ENCODE assay signal across 28 mouse cellular contexts in the genomic region with DNA sequence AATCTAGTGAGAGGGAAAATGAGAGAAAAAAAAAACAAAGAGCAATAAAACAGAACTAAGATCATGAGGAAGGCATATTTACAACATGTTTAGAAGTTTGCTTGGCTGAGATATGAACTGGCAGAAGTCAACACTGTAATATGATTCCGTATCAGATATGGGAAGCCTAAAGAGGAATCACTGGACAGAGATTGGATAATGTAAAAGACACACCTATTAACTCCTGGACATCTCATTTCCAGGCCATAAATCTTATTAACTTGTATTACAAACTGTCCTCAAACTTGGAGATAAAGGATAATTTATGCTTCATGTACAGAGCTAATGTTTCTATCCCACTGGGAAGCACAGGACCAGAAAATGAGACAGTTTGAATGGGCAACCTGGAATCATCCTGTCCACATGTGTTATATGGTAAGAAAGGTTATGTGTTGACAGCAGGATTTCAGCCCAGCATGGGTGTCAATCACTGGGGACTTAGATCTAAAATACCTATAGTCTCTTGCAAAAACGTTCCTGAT.
DNase-seq lines count a peak whose midpoint lies in the region; ATAC-seq and TF ChIP-seq lines count a peak whose summit lies in the region.
"Had no signal": no experiment of that assay in that cellular context is flagged by ENCODE, and none has a peak within 500 bp of the region (broad histone marks: within the 10 kb centered on the region; RNA-seq: fewer than 3 reads in every experiment).

No protein-coding gene starts in this region.

- TF ChIP-seq CTCF in hindbrain, postnatal 0 days (IDR thresholded peaks at IDR 0.05; ENCODE audit: low read depth), result no peak
- no peak for TF ChIP-seq CTCF in lung, embryonic 14.5 days (IDR thresholded peaks at IDR 0.05; ENCODE audit: low read depth)

- H3K4me2 ChIP-seq in hindbrain, embryonic 16.5 days (ENCODE audit: low read length), result no peak overlapping the region
- no peak overlapping the region for H3K4me2 ChIP-seq in hindbrain, postnatal 0 days (ENCODE audit: low read depth, low read length)
- no peak overlapping the region for H3K4me2 ChIP-seq in lung, embryonic 14.5 days
- no peak overlapping the region for H3K4me2 ChIP-seq in neural tube, embryonic 14.5 days (ENCODE audit: low read depth, low read length)
- H3K4me2 ChIP-seq in neural tube, embryonic 15.5 days, result no peak overlapping the region
- H3K4me2 ChIP-seq: embryonic facial prominence, embryonic 15.5 days; heart, embryonic 15.5 days; midbrain, embryonic 12.5 days had no signal

- ATAC-seq in hindbrain, embryonic 16.5 days, result peak; percentile 40; the same call in 1 of the 2 replicates
- ATAC-seq in hindbrain, postnatal 0 days, result no peak
- peak; percentile 58; the same call in 1 of the 2 replicates for ATAC-seq in lung, embryonic 14.5 days (ENCODE audit: insufficient read depth)
- peak; percentile 54; the same call in 1 of the 2 replicates for ATAC-seq in neural tube, embryonic 14.5 days (ENCODE audit: low read depth)
- ATAC-seq in neural tube, embryonic 15.5 days (ENCODE audit: low FRiP score), result no peak
- ATAC-seq: intestine, embryonic 16.5 days had no signal

- no peaks in the 10 kb centered on the region for H3K9me3 ChIP-seq in hindbrain, embryonic 16.5 days (ENCODE audit: control insufficient read depth, low read length)
- H3K9me3 ChIP-seq in hindbrain, postnatal 0 days (ENCODE audit: low read length), result no peaks in the 10 kb centered on the region
- H3K9me3 ChIP-seq in lung, embryonic 14.5 days (ENCODE audit: low read depth, low read length), result no peaks in the 10 kb centered on the region
- no peaks in the 10 kb centered on the region for H3K9me3 ChIP-seq in neural tube, embryonic 14.5 days (ENCODE audit: control insufficient read depth, low read length)
- no peaks in the 10 kb centered on the region for H3K9me3 ChIP-seq in neural tube, embryonic 15.5 days (replicated peaks)
- H3K9me3 ChIP-seq: embryonic facial prominence, embryonic 10.5 days; embryonic facial prominence, embryonic 15.5 days; heart, embryonic 10.5 days; heart, embryonic 15.5 days; midbrain, embryonic 12.5 days had no signal

- no peaks in the 10 kb centered on the region for H3K36me3 ChIP-seq in hindbrain, embryonic 16.5 days (ENCODE audit: control insufficient read depth, insufficient read depth, low read length)
- H3K36me3 ChIP-seq in hindbrain, postnatal 0 days (ENCODE audit: insufficient read depth, low read length), result no peaks in the 10 kb centered on the region
- no peaks in the 10 kb centered on the region for H3K36me3 ChIP-seq in lung, embryonic 14.5 days (ENCODE audit: insufficient read depth)
- H3K36me3 ChIP-seq in neural tube, embryonic 14.5 days (ENCODE audit: control insufficient read depth, insufficient read depth, low read length), result no peaks in the 10 kb centered on the region
- H3K36me3 ChIP-seq in neural tube, embryonic 15.5 days, result no peaks in the 10 kb centered on the region
- H3K36me3 ChIP-seq: embryonic facial prominence, embryonic 10.5 days; embryonic facial prominence, embryonic 15.5 days; heart, embryonic 10.5 days; heart, embryonic 15.5 days; midbrain, embryonic 12.5 days had no signal

- H3K27me3 ChIP-seq in hindbrain, embryonic 16.5 days (replicated peaks; ENCODE audit: control insufficient read depth, insufficient read depth, low read length), result no peaks in the 10 kb centered on the region
- H3K27me3 ChIP-seq in hindbrain, postnatal 0 days (ENCODE audit: insufficient read depth, low read length), result no peaks in the 10 kb centered on the region
- H3K27me3 ChIP-seq in lung, embryonic 14.5 days (ENCODE audit: insufficient read depth, low read length), result no peaks in the 10 kb centered on the region
- no peaks in the 10 kb centered on the region for H3K27me3 ChIP-seq in neural tube, embryonic 14.5 days (ENCODE audit: control insufficient read depth, insufficient read depth, low read length)
- no peaks in the 10 kb centered on the region for H3K27me3 ChIP-seq in neural tube, embryonic 15.5 days (replicated peaks)
- H3K27me3 ChIP-seq: embryonic facial prominence, embryonic 15.5 days; heart, embryonic 15.5 days; midbrain, embryonic 12.5 days had no signal

- H3K4me3 ChIP-seq in hindbrain, embryonic 16.5 days (ENCODE audit: low read length), result no peak overlapping the region
- no peak overlapping the region for H3K4me3 ChIP-seq in hindbrain, postnatal 0 days (ENCODE audit: low read length)
- no peak overlapping the region for H3K4me3 ChIP-seq in lung, embryonic 14.5 days (ENCODE audit: low read depth, low read length)
- no peak overlapping the region for H3K4me3 ChIP-seq in neural tube, embryonic 14.5 days (ENCODE audit: low read depth, low read length)
- H3K4me3 ChIP-seq in neural tube, embryonic 15.5 days (replicated peaks), result no peak overlapping the region
- H3K4me3 ChIP-seq: embryonic facial prominence, embryonic 10.5 days; embryonic facial prominence, embryonic 15.5 days; heart, embryonic 10.5 days; heart, embryonic 15.5 days; midbrain, embryonic 12.5 days; myocyte had no signal

- 47% methylated on average over 2 of the region's 2 CpGs for WGBS in hindbrain, embryonic 16.5 days
- 48% methylated on average over 2 of the region's 2 CpGs for WGBS in hindbrain, postnatal 0 days
- WGBS in lung, embryonic 14.5 days, result 48% methylated on average over 2 of the region's 2 CpGs
- WGBS in neural tube, embryonic 14.5 days, result 50% methylated on average over 2 of the region's 2 CpGs
- 49% methylated on average over 2 of the region's 2 CpGs for WGBS in neural tube, embryonic 15.5 days

- no peak overlapping the region for H3K9ac ChIP-seq in hindbrain, embryonic 16.5 days (ENCODE audit: low read depth, low read length)
- H3K9ac ChIP-seq in hindbrain, postnatal 0 days (replicated peaks; ENCODE audit: low read length), result no peak overlapping the region
- no peak overlapping the region for H3K9ac ChIP-seq in lung, embryonic 14.5 days
- no peak overlapping the region for H3K9ac ChIP-seq in neural tube, embryonic 14.5 days (replicated peaks; ENCODE audit: low read depth, low read length)
- H3K9ac ChIP-seq in neural tube, embryonic 15.5 days (replicated peaks), result no peak overlapping the region
- H3K9ac ChIP-seq: embryonic facial prominence, embryonic 15.5 days; heart, embryonic 15.5 days; liver, embryonic 14.5 days; midbrain, embryonic 12.5 days had no signal

- no peak for DNase-seq in hindbrain, postnatal 0 days (ENCODE audit: low spot score)
- peak; percentile 44 for DNase-seq in lung, embryonic 14.5 days
- DNase-seq in lung, postnatal 36 days, result no peak
- no peak for DNase-seq in spleen, adult 18-20 months
- DNase-seq: adrenal gland, adult 8-10 months; B cell, adult 2 months; cerebellum, adult 8-10 months; cerebellum, postnatal 25 days; gastrocnemius, postnatal 14 days; kidney, adult 9 months; liver; lung, adult 2 months; lung, postnatal 14 days; right cerebral cortex, adult 18-20 months; thymus, adult 18-20 months; thymus, postnatal 25 days had no signal

- no peak overlapping the region for H3K27ac ChIP-seq in hindbrain, embryonic 16.5 days (ENCODE audit: low read depth, low read length)
- no peak overlapping the region for H3K27ac ChIP-seq in hindbrain, postnatal 0 days
- no peak overlapping the region for H3K27ac ChIP-seq in lung, embryonic 14.5 days (ENCODE audit: low read depth)
- no peak overlapping the region for H3K27ac ChIP-seq in neural tube, embryonic 14.5 days (ENCODE audit: low read depth, low read length)
- no peak overlapping the region for H3K27ac ChIP-seq in neural tube, embryonic 15.5 days (replicated peaks)
- H3K27ac ChIP-seq: embryonic facial prominence, embryonic 10.5 days; embryonic facial prominence, embryonic 15.5 days; heart, embryonic 10.5 days; heart, embryonic 15.5 days; liver, embryonic 14.5 days; midbrain, embryonic 12.5 days; stomach, postnatal 0 days had no signal

- no peaks in the 10 kb centered on the region for H3K4me1 ChIP-seq in hindbrain, embryonic 16.5 days (ENCODE audit: control insufficient read depth, insufficient read depth, low read depth, low read length)
- H3K4me1 ChIP-seq in hindbrain, postnatal 0 days (ENCODE audit: insufficient read depth, low read length), result no peaks in the 10 kb centered on the region
- no peaks in the 10 kb centered on the region for H3K4me1 ChIP-seq in lung, embryonic 14.5 days (ENCODE audit: insufficient read depth)
- no peaks in the 10 kb centered on the region for H3K4me1 ChIP-seq in neural tube, embryonic 14.5 days (ENCODE audit: control insufficient read depth, insufficient read depth, low read length)
- no peaks in the 10 kb centered on the region for H3K4me1 ChIP-seq in neural tube, embryonic 15.5 days
- H3K4me1 ChIP-seq: embryonic facial prominence, embryonic 10.5 days; embryonic facial prominence, embryonic 15.5 days; heart, embryonic 10.5 days; heart, embryonic 15.5 days; midbrain, embryonic 12.5 days had no signal

Comparison
In these comparisons a context has a peak if more than half of its experiments do, and no peak if none do; other contexts are left out.
1. ATAC-seq: peak in hindbrain, embryonic 16.5 days (single experiment), lung, embryonic 14.5 days (single experiment) and neural tube, embryonic 14.5 days (single experiment); none in hindbrain, postnatal 0 days (single experiment) and neural tube, embryonic 15.5 days (single experiment).